In genomic region chr11:65820280-65820679, GRCm38 (mm10) we compare ENCODE assay signal across 8 mouse cellular contexts. TPM values are rescaled to one million over a fixed set of nuclear protein-coding genes. Genes with fewer than 3 reads are reported as not detected.
DNase-seq lines count a peak whose midpoint lies in the region; ATAC-seq and TF ChIP-seq lines count a peak whose summit lies in the region.

No protein-coding gene starts in this region.

- H3K27ac ChIP-seq in liver, adult 2 months (replicated peaks; ENCODE audit: insufficient read depth, low read depth, low read length): no peak overlapping the region
- H3K27ac ChIP-seq in liver, embryonic 12.5 days: no peak overlapping the region
- H3K27ac ChIP-seq in neural tube, embryonic 12.5 days: no peak overlapping the region

- 0 out of 2 replicates have a peak, but pooled peaks have one; percentile 21 for TF ChIP-seq CTCF in liver, adult 2 months (IDR thresholded peaks at IDR 0.05; ENCODE audit: low read depth, low read length)

- H3K4me3 ChIP-seq in liver, adult 2 months (ENCODE audit: insufficient read depth, low read depth, low read length): no peak overlapping the region
- H3K4me3 ChIP-seq in liver, embryonic 12.5 days: no peak overlapping the region
- no peak overlapping the region for H3K4me3 ChIP-seq in neural tube, embryonic 12.5 days

- no peak overlapping the region for H3K4me2 ChIP-seq in liver, embryonic 12.5 days
- H3K4me2 ChIP-seq in neural tube, embryonic 12.5 days (replicated peaks): no peak overlapping the region

- no peaks in the 10 kb centered on the region for H3K9me3 ChIP-seq in liver, embryonic 12.5 days (replicated peaks)
- no peaks in the 10 kb centered on the region for H3K9me3 ChIP-seq in neural tube, embryonic 12.5 days

- no peaks in the 10 kb centered on the region for H3K4me1 ChIP-seq in liver, adult 2 months (ENCODE audit: control insufficient read depth, insufficient read depth, low read length)
- no peaks in the 10 kb centered on the region for H3K4me1 ChIP-seq in liver, embryonic 12.5 days
- no peaks in the 10 kb centered on the region for H3K4me1 ChIP-seq in neural tube, embryonic 12.5 days

- no peak for TF ChIP-seq POLR2A in liver, adult 2 months (IDR thresholded peaks at IDR 0.05; ENCODE audit: extremely low read depth, insufficient read depth, low read length)

- no peak for ATAC-seq in liver, embryonic 12.5 days
- peak; percentile 72; the same call in 1 of the 2 replicates for ATAC-seq in neural tube, embryonic 12.5 days (ENCODE audit: low FRiP score, low read depth)

- no peak overlapping the region for H3K9ac ChIP-seq in liver, adult 2 months (ENCODE audit: low read depth, low read length)
- H3K9ac ChIP-seq in liver, embryonic 12.5 days: no peak overlapping the region
- no peak overlapping the region for H3K9ac ChIP-seq in neural tube, embryonic 12.5 days

- WGBS in liver, adult 2 months: 91% methylated on average over 5 of the region's 5 CpGs
- 75% methylated on average over 5 of the region's 5 CpGs for WGBS in liver, embryonic 12.5 days (ENCODE audit: insufficient replicate concordance)
- WGBS in neural tube, embryonic 12.5 days: 76% methylated on average over 5 of the region's 5 CpGs

- no peaks in the 10 kb centered on the region for H3K79me2 ChIP-seq in liver, adult 2 months (ENCODE audit: control insufficient read depth, insufficient read depth, low read length)

- DNase-seq in adrenal gland, adult 2 months: peak; percentile 2
- DNase-seq in adrenal gland, adult 18-20 months (ENCODE audit: low spot score in 2 of 2): no peak
- DNase-seq in liver, adult 2 months (ENCODE audit: extremely low read depth, low read depth, low spot score): peak; percentile 24
- DNase-seq in kidney, adult 18-20 months: peak; percentile 13
- DNase-seq in urinary bladder, adult 18-20 months (ENCODE audit: low spot score in 2 of 2): no peak
- DNase-seq in layer of hippocampus, postnatal 36 days: no peak

- no peaks in the 10 kb centered on the region for H3K27me3 ChIP-seq in liver, adult 2 months (ENCODE audit: control insufficient read depth, insufficient read depth, low read length)
- H3K27me3 ChIP-seq in liver, embryonic 12.5 days (replicated peaks): no peaks in the 10 kb centered on the region
- H3K27me3 ChIP-seq in neural tube, embryonic 12.5 days (replicated peaks): no peaks in the 10 kb centered on the region

- H3K36me3 ChIP-seq in liver, adult 2 months (ENCODE audit: control insufficient read depth, insufficient read depth, low read length): peaks cover 51% of the 10 kb centered on the region
- peaks cover 79% of the 10 kb centered on the region for H3K36me3 ChIP-seq in liver, embryonic 12.5 days
- H3K36me3 ChIP-seq in neural tube, embryonic 12.5 days: peaks cover 39% of the 10 kb centered on the region

RNA-seq across cellular contexts. Expression of gene Zkscan6, which starts 13.3 kb away (rescaled TPM):
- 10 to 100 TPM; 11.2 to 13.1 TPM for total RNA-seq in adrenal gland, adult 2 months (2021)
- polyA plus RNA-seq in adrenal gland, adult 2 months (2012; rRNA removed): 2.5 and 2.9 TPM in 2 replicates
- 10 to 100 TPM; 10.0 to 14.0 TPM for total RNA-seq in adrenal gland, adult 18-20 months (2021)
- 3.3 and 3.5 TPM in 2 replicates for total RNA-seq in liver, adult 2 months (2014; rRNA removed)
- polyA plus RNA-seq in liver, adult 2 months (2012; rRNA removed): 1.7 and 1.9 TPM in 2 replicates
- polyA plus RNA-seq in liver, embryonic 12.5 days (2016; fragmentation: Nextera tagmentation; extraction: Ambion mirVana): 7.5 and 8.9 TPM in 2 replicates
- 19.2 and 20.6 TPM in 2 replicates for polyA plus RNA-seq in neural tube, embryonic 12.5 days (2016; fragmentation: Nextera tagmentation; extraction: Ambion mirVana)
- total RNA-seq in layer of hippocampus, postnatal 36 days (2021): 10 to 100 TPM; 12.7 to 13.3 TPM

RNA-seq across cellular contexts. Expression of gene Map2k4, which starts 32.2 kb away (rescaled TPM):
- 10 to 100 TPM; 39.3 to 58.4 TPM for total RNA-seq in adrenal gland, adult 2 months (2021)
- 6.1 and 8.0 TPM in 2 replicates for polyA plus RNA-seq in adrenal gland, adult 2 months (2012; rRNA removed)
- total RNA-seq in adrenal gland, adult 18-20 months (2021): 10 to 100 TPM; 40.0 to 62.2 TPM
- total RNA-seq in liver, adult 2 months (2014; rRNA removed): 23.3 and 27.1 TPM in 2 replicates
- 11.4 and 11.6 TPM in 2 replicates for polyA plus RNA-seq in liver, adult 2 months (2012; rRNA removed)
- 43.6 and 44.3 TPM in 2 replicates for polyA plus RNA-seq in liver, embryonic 12.5 days (2016; fragmentation: Nextera tagmentation; extraction: Ambion mirVana)
- 71.3 and 72.6 TPM in 2 replicates for polyA plus RNA-seq in neural tube, embryonic 12.5 days (2016; fragmentation: Nextera tagmentation; extraction: Ambion mirVana)
- 100 to 1,000 TPM; 194 to 203 TPM for total RNA-seq in layer of hippocampus, postnatal 36 days (2021)

Comparison
In these comparisons a context has a peak if more than half of its experiments do, and no peak if none do; other contexts are left out.
1. DNase-seq: peak in adrenal gland, adult 2 months (single experiment), liver, adult 2 months (single experiment) and kidney, adult 18-20 months (single experiment); none in adrenal gland, adult 18-20 months (0 of 2), urinary bladder, adult 18-20 months (0 of 2) and layer of hippocampus, postnatal 36 days (0 of 2).